ENCODE assay signal across 9 mouse cellular contexts in genomic region chr19:30295263-30295704, GRCm38 (mm10).
DNase-seq lines count a peak whose midpoint lies in the region; ATAC-seq and TF ChIP-seq lines count a peak whose summit lies in the region.
"Had no signal": no experiment of that assay in that cellular context is flagged by ENCODE, and none has a peak within 500 bp of the region (broad histone marks: within the 10 kb centered on the region; RNA-seq: fewer than 3 reads in every experiment).

No protein-coding gene starts in this region.

- no peaks in the 10 kb centered on the region for H3K9me3 ChIP-seq in hindbrain, embryonic 16.5 days (ENCODE audit: control insufficient read depth, low read length)

- WGBS in hindbrain, embryonic 16.5 days: 25% methylated on average over 15 of the region's 15 CpGs

- no peak for TF ChIP-seq POLR2A in cortical plate, adult 2 months (IDR thresholded peaks at IDR 0.05; ENCODE audit: extremely low read depth, insufficient read depth, low read length)

- ATAC-seq in hindbrain, embryonic 16.5 days: peak; percentile 50

- H3K36me3 ChIP-seq in hindbrain, embryonic 16.5 days (ENCODE audit: control insufficient read depth, insufficient read depth, low read length): no peaks in the 10 kb centered on the region

- no peak overlapping the region for H3K27ac ChIP-seq in cortical plate, adult 2 months (ENCODE audit: insufficient read depth, low read length)
- H3K27ac ChIP-seq in hindbrain, embryonic 16.5 days (ENCODE audit: low read depth, low read length): no peak overlapping the region

- peak overlapping the region; percentile 45 for H3K4me2 ChIP-seq in hindbrain, embryonic 16.5 days (ENCODE audit: low read length)

- no peak overlapping the region for H3K9ac ChIP-seq in hindbrain, embryonic 16.5 days (ENCODE audit: low read depth, low read length)

- intact Hi-C loops in left cerebral cortex, postnatal 14 days (cut with DNase I): no loop called here

- H3K27me3 ChIP-seq in hindbrain, embryonic 16.5 days (replicated peaks; ENCODE audit: control insufficient read depth, insufficient read depth, low read length): no peaks in the 10 kb centered on the region

- peak; percentile 11 to 16 for DNase-seq in left cerebral cortex, adult 18-20 months (ENCODE audit: low spot score in 2 of 2)
- DNase-seq in left cerebral cortex, adult 8-10 months (ENCODE audit: low spot score in 2 of 2): no peak
- peak; percentile 58 to 62 for DNase-seq in left cerebral cortex, postnatal 14 days (ENCODE audit: low spot score in 2 of 2)
- DNase-seq in retina, postnatal 7 days (ENCODE audit: low read depth, low spot score): peak; percentile 36
- no peak for DNase-seq in urinary bladder, adult 18-20 months (ENCODE audit: low spot score in 2 of 2)
- DNase-seq in MN1 (ENCODE audit: low spot score): no peak

- no peaks in the 10 kb centered on the region for H3K4me1 ChIP-seq in cortical plate, adult 2 months (ENCODE audit: control insufficient read depth, insufficient read depth, low read length)
- no peaks in the 10 kb centered on the region for H3K4me1 ChIP-seq in hindbrain, embryonic 16.5 days (ENCODE audit: control insufficient read depth, insufficient read depth, low read depth, low read length)
- H3K4me1 ChIP-seq: megakaryocyte, embryonic 14.5 days had no signal

- peak; percentile 61 for TF ChIP-seq CTCF in cortical plate, adult 2 months (IDR thresholded peaks at IDR 0.05; ENCODE audit: extremely low read depth, insufficient read depth, low read length)

- no peak overlapping the region for H3K4me3 ChIP-seq in cortical plate, adult 2 months (ENCODE audit: insufficient read depth, low read length)
- H3K4me3 ChIP-seq in hindbrain, embryonic 16.5 days (ENCODE audit: low read length): peak overlapping the region; percentile 18
- H3K4me3 ChIP-seq: megakaryocyte, embryonic 14.5 days had no signal

Comparison
In these comparisons a context has a peak if more than half of its experiments do, and no peak if none do; other contexts are left out.
1. DNase-seq: peak in left cerebral cortex, adult 18-20 months (2 of 2), left cerebral cortex, postnatal 14 days (2 of 2) and retina, postnatal 7 days (single experiment); none in left cerebral cortex, adult 8-10 months (0 of 2), urinary bladder, adult 18-20 months (0 of 2) and MN1 (single experiment).